Mouse (Mus musculus) liver, postnatal 0 days (tissue): Measurements from ENCODE around the gene Stac2.

Source experiments
- CTCF ChIP-seq: sonication (generic); IDR thresholded peaks from 2 replicates; pipeline ENCODE4 v1.5.1; 2016; ENCODE audit warnings: antibody characterized with exemption, low read depth
- EP300 ChIP-seq: IDR thresholded peaks from 2 replicates; pipeline ENCODE4 v1.6.1; 2016; ENCODE audit warnings: antibody characterized with exemption, low read depth, mild to moderate bottlenecking

- TF ChIP-seq EP300 (no peak), CTCF (no peak)
Observed at GRCm38 (mm10) chr11:98003171-98003671, 50.0 kb downstream of the Stac2 start.
